Mouse (Mus musculus) lung, adult 2 months (tissue): ENCODE measurements around the gene Mapk8.

Experiments
- CTCF ChIP-seq: fragments of 200-500 bp; IDR thresholded peaks from 2 replicates; pipeline ENCODE4 v1.5.1; 2011; ENCODE audit warnings: mild to moderate bottlenecking, low read length, control low read depth; ENCODE audit not compliant: insufficient read depth
- POLR2A ChIP-seq: fragments of 200-500 bp; IDR thresholded peaks from 2 replicates; pipeline ENCODE4 v1.6.1; 2011; ENCODE audit warnings: low read depth, mild to moderate bottlenecking, control low read depth, low read length, borderline replicate concordance; ENCODE audit errors: extremely low read depth

GRCm38 (mm10) chr14:33476094-33476760 is 29.3 kb upstream of the Mapk8 start:
- no peak for TF ChIP-seq POLR2A
- no peak for TF ChIP-seq CTCF
